Mouse (Mus musculus) erythroblast, embryonic 14.5 days (primary cell): ENCODE data around the gene Akap13.

Experiments
- GATA1 ChIP-seq: IDR thresholded peaks from 2 replicates; pipeline ENCODE4 v1.6.1; 2012; ENCODE audit warnings: low read length, inconsistent platforms, mixed read lengths
- TAL1 ChIP-seq: IDR thresholded peaks from 3 replicates; pipeline ENCODE4 v1.6.1; 2012; ENCODE audit warnings: low read length, inconsistent platforms, mixed read lengths

DNA sequence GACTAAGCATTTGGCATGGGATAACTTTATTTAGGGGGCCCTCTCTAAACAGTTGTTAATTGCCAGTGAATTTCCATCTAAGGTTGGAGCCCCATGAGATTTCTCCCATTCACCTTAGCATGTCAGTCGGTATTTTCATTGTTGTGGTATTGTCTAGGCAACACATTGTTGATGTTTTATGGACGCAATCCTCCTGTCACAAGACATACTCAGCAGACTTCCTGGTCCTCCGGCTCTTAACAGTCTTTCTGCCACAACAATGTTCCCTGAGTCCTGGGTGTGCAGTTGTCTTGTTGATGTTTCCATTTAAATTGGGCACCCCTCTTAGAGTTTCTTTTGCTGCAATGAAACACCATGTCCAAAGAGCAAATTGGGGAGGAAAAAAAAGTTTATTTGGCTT is 177.6 kb downstream of the Akap13 start:
- TF ChIP-seq GATA1 (no peak), TAL1 (no peak)
